Mouse (Mus musculus) E14TG2a.4 (cell line): ENCODE results near the gene Slc12a3.

ENCODE experiments used
- CTCF ChIP-seq: conservative IDR thresholded peaks from 2 replicates; pipeline ENCODE4 v1.5.1; 2014; ENCODE audit warnings: low read length
- POU5F1 ChIP-seq: IDR thresholded peaks from 2 replicates; pipeline ENCODE4 v1.6.1; 2014; ENCODE audit warnings: low read length, borderline replicate concordance

DNA sequence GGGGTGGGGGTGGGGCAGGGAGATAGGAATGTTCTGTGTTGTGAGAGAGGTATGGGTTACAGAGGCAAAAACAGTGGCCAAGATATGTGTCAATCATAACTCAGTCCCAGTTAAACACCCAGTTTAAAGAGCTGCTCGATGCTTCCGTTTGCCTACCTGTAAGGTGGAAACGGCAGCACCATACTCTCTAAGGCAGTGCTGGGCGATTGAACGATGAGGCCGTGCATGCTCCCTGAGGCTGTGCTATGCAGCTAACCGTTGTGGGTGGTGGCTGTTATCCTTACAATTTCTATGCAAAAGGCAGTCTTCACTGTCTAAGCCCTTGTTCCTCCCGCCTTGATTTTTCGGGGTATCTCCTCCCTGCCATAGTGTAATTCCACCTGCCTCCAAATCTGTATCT, 50.7 kb downstream of the Slc12a3 start:
- TF ChIP-seq CTCF: no peak
- TF ChIP-seq POU5F1: no peak
